Mouse (Mus musculus) G1E-ER4 (cell line): ENCODE data around the gene Nmnat2. TPM values are rescaled to one million over a fixed set of nuclear protein-coding genes. Genes with fewer than 3 reads are reported as not detected.

Source experiments
- GATA1 ChIP-seq: IDR thresholded peaks from one replicate; pipeline ENCODE4 v1.8.0; 2012; ENCODE audit warnings: low read length, inconsistent platforms
- polyA plus RNA-seq: library from polyadenylated mRNA; stranded (reverse); fragments of >175 nt; gene quantifications from 2 replicates; pipeline ENCODE4 v1.2.3, GENCODE M21; 2012

Gene Nmnat2
- polyA plus RNA-seq, 1 experiment, result not detected

GRCm38 (mm10) chr1:153129992-153130713 lies 175.4 kb downstream of the Nmnat2 start:
- TF ChIP-seq GATA1, result no peak

DNA sequence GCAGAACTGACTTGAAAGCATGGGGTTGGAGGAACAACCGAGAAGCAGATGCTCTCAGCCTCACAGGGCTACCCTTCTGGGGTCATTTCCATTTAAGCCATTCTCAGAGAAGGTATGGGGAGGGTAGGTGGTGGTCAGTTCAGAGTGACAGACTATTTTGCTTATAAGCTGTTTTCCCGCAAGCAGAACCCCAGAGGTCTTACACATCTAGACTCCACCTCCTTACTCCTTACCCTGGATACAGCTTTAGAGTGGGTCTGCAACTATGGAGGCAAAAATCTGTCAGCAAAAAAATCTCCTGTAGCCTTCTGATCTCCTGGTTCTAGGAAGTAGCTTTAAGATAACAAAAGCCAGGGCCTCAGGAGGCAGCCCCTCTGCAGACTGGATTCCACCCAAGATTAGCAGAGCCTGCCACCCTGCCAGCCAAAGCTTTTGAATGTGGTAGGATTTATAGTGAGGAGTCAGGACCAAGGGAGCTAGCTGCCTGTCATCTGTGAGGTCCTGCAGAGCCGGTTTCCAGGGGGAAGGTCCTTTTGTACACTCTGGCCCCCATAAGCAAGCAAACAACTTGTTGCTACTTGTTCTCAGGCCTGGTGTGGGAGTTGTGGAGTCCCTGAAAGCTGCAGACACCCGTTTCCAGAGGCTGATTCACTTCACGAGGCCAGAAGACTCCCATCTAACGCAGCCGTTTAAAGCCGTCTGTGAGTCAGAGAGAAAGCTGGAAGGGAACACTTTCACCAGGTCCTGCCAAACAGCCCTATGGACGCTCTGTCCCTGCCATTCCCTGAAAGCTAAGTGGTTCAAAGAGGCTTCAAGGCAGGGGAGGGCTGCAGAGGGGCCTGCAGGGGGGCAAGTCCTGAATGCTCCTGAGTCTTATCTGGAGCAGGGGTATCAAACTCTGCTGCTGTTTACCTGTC lies 179.3 kb downstream of the Nmnat2 start:
- no peak for TF ChIP-seq GATA1

- no peak for TF ChIP-seq GATA1
These were observed 181.9 kb downstream of the Nmnat2 start for GRCm38 (mm10) chr1:153136647-153137046.

- no peak for TF ChIP-seq GATA1
These were observed 183.7 kb downstream of the Nmnat2 start for GRCm38 (mm10) chr1:153138486-153138885.

GRCm38 (mm10) chr1:153139635-153140034 lies 184.8 kb downstream of the Nmnat2 start:
- no peak for TF ChIP-seq GATA1

GRCm38 (mm10) chr1:153140265-153140664 lies 185.5 kb downstream of the Nmnat2 start:
- no peak for TF ChIP-seq GATA1

DNA sequence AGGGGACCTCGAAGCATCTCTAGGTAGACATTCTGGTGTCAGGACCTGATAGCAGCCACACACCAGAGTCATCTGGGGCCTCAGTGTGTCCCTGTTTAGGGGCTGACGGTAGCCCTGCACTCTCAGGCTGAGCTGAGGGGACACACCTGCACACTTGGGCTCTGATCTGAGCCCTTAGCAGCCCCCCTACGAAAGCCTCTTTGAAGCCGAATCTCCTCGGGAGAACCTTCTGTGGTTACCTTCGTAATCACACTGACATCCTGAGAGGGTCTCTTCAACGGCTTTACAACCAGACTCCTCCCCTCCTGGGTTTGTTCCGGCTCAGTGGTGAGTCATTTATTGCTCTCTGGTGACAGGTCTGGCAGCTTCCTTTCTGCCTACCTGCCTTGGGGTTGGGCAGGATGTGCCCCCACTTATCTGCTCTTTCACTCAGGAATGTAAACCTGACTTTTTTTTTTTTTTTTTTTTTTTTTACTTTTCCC lies 186.0 kb downstream of the Nmnat2 start:
- TF ChIP-seq GATA1, result no peak

GRCm38 (mm10) chr1:153144021-153144420 lies 189.2 kb downstream of the Nmnat2 start:
- TF ChIP-seq GATA1, result no peak

- no peak for TF ChIP-seq GATA1
These were observed 191.0 kb downstream of the Nmnat2 start for GRCm38 (mm10) chr1:153145791-153146190.

DNA sequence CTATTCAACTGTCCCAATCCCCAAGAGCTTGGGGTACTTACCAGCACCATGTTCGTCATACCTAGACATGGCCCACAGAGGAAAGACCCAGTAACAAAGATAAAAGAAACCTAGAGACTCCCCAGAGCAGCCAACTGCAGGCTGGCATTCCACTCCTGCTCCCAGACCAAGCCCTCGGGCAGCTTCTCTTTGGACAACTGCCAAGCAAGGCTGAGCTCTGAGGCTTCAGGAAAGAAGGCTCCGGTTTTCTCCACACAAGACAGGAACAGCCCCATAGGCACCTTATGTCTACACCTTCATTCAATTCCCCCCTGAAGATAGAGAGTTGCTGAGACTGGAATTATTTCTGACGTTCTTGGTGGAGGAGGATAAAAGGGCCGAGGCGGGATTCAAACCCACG lies 197.8 kb downstream of the Nmnat2 start:
- no peak for TF ChIP-seq GATA1

DNA sequence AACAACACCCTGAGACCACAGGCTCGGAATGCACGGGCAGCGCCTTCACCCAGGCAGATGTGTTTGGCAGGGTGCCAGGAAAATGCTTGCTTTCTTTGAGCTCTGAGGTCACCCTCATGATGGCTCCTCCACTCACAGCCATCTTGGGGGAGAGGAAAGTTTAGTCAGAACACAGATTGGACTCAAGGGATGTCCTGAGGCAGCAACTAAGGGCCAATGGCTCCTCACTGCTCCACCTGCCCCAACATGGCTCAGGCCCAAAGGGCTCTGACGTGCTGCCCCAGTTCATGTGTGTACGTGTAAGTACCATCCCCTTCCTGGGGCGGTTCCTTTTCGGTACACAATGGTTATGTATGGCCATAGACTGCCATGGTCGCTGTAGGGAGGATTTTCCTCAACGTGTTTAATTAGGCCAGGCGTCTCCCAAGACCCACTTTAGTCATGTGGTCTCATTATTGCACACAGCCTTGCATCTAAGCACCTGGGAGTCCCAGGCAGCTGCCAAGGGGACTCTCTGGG lies 198.9 kb downstream of the Nmnat2 start:
- no peak for TF ChIP-seq GATA1

DNA sequence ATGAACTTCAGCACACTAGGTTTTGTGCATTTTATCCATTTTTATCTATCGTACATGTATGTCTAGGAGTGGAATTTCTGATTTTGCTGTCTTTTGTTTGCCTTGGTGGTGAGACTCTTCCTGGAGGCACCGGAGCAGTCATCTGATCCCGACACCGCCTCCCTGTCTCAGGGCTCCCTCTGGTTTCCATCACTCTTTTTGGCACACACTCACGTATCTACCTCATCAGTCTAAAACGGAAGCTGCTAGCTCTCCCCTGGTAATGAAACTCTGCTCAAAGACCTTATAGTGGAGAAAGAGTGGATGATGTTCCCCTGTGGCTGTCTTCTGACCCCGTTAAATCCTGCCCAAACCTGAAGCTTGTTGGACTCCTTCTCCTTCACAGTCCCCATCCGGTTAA lies 200.6 kb downstream of the Nmnat2 start:
- TF ChIP-seq GATA1, result no peak

DNA sequence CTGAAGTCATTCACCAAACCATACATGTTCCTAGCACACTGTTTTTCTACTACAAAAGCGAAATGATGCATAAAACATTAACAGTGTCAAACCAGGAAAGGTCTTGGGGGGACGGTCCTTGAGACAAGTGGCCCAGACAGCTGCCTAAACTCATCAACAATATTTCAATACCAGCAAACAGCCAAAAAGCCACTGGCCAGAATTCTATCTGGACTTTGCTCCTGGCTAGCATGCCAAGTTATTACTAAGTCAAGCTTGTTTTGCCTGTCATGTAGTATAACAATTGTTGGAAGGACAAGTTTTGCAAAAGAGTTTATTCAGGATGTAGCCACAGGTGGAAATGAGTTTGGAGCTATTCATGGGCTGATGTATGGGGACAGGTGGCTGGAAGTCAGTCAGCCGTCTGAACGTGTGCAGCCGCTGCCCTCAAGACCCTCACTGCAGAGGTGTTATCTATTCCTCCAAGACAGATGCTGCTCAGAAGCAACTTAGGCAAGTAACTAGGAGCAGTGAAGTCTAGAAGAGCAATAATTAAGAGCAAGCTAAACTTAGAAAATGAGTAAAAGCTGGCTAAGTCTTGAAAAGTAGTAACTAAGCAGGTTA lies 202.3 kb downstream of the Nmnat2 start:
- TF ChIP-seq GATA1, result no peak

DNA sequence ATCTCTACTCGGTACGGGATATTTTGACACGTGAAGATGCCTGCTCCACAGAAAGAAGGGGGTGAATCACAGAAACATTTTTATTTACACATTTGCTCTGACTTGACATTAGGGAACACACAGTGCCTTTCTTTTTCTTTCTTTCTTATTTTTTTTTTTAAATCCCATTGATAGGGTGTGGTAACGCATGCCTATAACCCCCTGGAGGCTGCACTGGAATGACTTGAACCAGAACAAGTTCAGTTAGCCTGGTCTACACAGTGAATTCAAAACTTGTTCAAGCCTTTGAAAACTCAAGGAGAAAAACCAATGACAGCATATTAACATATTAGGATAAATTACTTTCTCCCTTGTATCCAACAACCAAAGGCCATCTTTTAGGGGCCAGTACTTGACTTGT lies 204.3 kb downstream of the Nmnat2 start:
- no peak for TF ChIP-seq GATA1

DNA sequence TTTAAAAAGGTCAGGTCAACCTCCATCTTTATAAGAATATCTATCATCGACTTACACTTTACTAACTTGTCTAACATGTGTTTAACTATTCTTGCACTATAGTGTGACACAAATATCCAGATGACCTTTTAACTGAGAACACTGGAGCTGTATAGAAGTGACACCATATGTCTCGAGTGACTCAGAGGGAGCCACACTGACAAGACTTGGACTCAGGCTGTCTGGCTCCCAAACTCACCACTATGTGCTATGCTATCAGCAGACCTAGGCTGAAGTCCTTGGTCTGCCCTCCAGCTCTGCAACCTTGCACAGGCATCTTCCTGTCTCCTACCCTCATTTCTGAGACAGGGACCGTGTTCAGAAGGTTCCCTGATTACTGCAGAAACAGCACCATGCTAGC lies 209.0 kb downstream of the Nmnat2 start:
- no peak for TF ChIP-seq GATA1

GRCm38 (mm10) chr1:153168293-153168692 lies 213.5 kb downstream of the Nmnat2 start:
- no peak for TF ChIP-seq GATA1

Other genes with a start within 250 kb of the Nmnat2 start
- gene Apobec4, start 204.4 kb upstream of the Nmnat2 start, polyA plus RNA-seq, result not detected in 2 replicates
- 0.18 and 0.21 TPM in 2 replicates for gene Rgl1, start 188.6 kb upstream of the Nmnat2 start, polyA plus RNA-seq
- 214 and 329 TPM in 2 replicates for gene Arpc5, start 188.5 kb upstream of the Nmnat2 start, polyA plus RNA-seq
- gene Ncf2, start 154.8 kb upstream of the Nmnat2 start, polyA plus RNA-seq, result 0.15 and 0.23 TPM in 2 replicates
- gene Smg7, start 52.3 kb upstream of the Nmnat2 start, polyA plus RNA-seq, result 5.5 and 13.3 TPM in 2 replicates
- not detected in 2 replicates for gene Lamc2, start 231.5 kb downstream of the Nmnat2 start, polyA plus RNA-seq